Mouse (Mus musculus) brain, adult 10 weeks (tissue): ENCODE results near the gene Trmt10c. TPM values are rescaled to one million over a fixed set of nuclear protein-coding genes. Genes with fewer than 3 reads are reported as not detected.

Experiments
- polyA plus RNA-seq: library from polyadenylated mRNA; stranded (reverse); fragments of 350-450 nt; fragmentation: Illumina TruSeq; extraction: RNeasy Lipid Tissue Mini Kit (QIAGEN cat#74804); gene quantifications from one replicate; pipeline ENCODE4 v1.2.3, GENCODE M21; 2015; ENCODE audit warnings: low read depth, low replicate concordance

The Trmt10c gene
- polyA plus RNA-seq = 11.2 TPM

DNA sequence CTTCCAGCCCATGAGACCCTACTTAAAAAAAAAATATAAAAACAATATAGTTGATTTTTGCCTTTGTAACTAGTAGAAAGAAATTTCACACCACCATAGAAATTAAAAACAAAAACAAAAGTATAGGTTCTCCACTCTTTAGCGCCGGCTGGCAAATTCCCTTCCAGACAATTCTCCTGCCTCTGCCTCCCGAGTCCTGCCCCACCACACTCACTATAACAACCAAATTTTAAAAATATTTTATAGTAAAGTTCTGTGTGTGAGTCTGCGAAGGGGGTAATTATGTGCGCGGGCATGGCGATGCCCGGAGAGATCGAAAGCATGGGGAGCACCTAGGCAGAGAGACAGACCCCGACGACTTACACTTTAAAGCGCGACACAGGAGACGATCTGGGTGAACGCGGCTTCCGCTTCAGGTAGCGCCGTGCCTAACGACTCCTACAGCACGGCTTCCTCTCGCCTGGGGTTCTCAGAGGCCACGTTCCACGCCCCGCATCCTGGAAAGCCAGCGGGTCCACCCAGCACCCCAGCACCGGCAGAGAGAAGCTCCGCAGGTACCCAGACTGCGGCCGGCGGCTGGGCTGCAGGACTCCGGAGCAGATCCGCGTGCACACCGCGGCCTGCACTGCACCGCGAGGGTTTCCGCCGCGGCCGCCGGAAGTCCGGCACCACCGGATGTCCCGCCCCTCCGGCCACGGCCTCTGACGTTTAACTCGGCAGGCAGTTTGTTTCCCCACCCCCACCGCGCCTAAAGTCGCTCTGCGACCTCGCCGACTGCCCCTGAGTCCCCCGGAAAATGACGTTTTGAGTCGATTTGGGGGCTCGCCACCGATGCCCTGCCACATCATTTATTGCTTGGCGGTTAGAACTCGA is at the start of gene Trmt10c:
Gene Trmt10c (minus strand): TSS at position 682 of the 873 bp plus-strand sequence.

GRCm38 (mm10) chr16:56048038-56048437 is 10.4 kb upstream of the Trmt10c start, which contains the start of gene Senp7:
TSS of gene Senp7 (plus strand) at chr16:56048338.

GRCm38 (mm10) chr16:56029661-56030082 is 7.9 kb downstream of the Trmt10c start, which contains the start of gene Pcnp:
TSS of gene Pcnp (minus strand) at chr16:56029739.

Other genes with a start within 250 kb of the Trmt10c start
- 2.4 TPM for gene Nfkbiz, start 198.9 kb downstream of the Trmt10c start, polyA plus RNA-seq
- 10.2 TPM for gene Nxpe3, start 142.5 kb downstream of the Trmt10c start, polyA plus RNA-seq
- gene Cep97, start 103.0 kb downstream of the Trmt10c start, polyA plus RNA-seq = 8.1 TPM
- 704 TPM for gene Rpl24, start 71.5 kb downstream of the Trmt10c start, polyA plus RNA-seq
- gene Zbtb11, start 63.9 kb downstream of the Trmt10c start, polyA plus RNA-seq = 34.9 TPM
- 214 TPM for gene Pcnp, start 8.1 kb downstream of the Trmt10c start, polyA plus RNA-seq
- 24.0 TPM for gene Senp7, start 10.5 kb upstream of the Trmt10c start, polyA plus RNA-seq
- gene Impg2, start 166.5 kb upstream of the Trmt10c start, polyA plus RNA-seq = 0.77 TPM